Mouse (Mus musculus): ENCODE data around the gene Tppp3. TPM values are rescaled to one million over a fixed set of nuclear protein-coding genes. Genes with fewer than 3 reads are reported as not detected.

Tppp3 gene
- total RNA-seq, 2 experiments from 2014 or later = 24.0 to 43.0 TPM

- DNase-seq (ENCODE audit: low spot score in 2 of 2) = no peak
Observed at GRCm38 (mm10) chr8:105469041-105469695, 2.2 kb downstream of the Tppp3 start.

GRCm38 (mm10) chr8:105468002-105468720 is 3.2 kb downstream of the Tppp3 start:
- DNase-seq (ENCODE audit: low spot score in 2 of 2) = no peak

- no peak for DNase-seq (ENCODE audit: low spot score in 2 of 2)
Observed at GRCm38 (mm10) chr8:105467396-105467985, 3.8 kb downstream of the Tppp3 start.

GRCm38 (mm10) chr8:105466700-105467291 is 4.5 kb downstream of the Tppp3 start:
- DNase-seq (ENCODE audit: low spot score in 2 of 2) = no peak

- DNase-seq (ENCODE audit: low spot score in 2 of 2) = no peak
Observed at GRCm38 (mm10) chr8:105466246-105466645, 5.1 kb downstream of the Tppp3 start.

- no peak for DNase-seq (ENCODE audit: low spot score in 2 of 2)
Observed at GRCm38 (mm10) chr8:105464595-105464994, 6.7 kb downstream of the Tppp3 start.

- DNase-seq (ENCODE audit: low spot score in 2 of 2) = no peak
Observed at GRCm38 (mm10) chr8:105461085-105461803, 10.1 kb downstream of the Tppp3 start.

- DNase-seq (ENCODE audit: low spot score in 2 of 2) = no peak
Observed at GRCm38 (mm10) chr8:105455218-105455617, 16.1 kb downstream of the Tppp3 start.

- no peak for DNase-seq (ENCODE audit: low spot score in 2 of 2)
Observed at GRCm38 (mm10) chr8:105454088-105454487, 17.2 kb downstream of the Tppp3 start.

- no peak for DNase-seq (ENCODE audit: low spot score in 2 of 2)
Observed at GRCm38 (mm10) chr8:105453296-105453695, 18.0 kb downstream of the Tppp3 start.

- no peak for DNase-seq (ENCODE audit: low spot score in 2 of 2)
Observed at GRCm38 (mm10) chr8:105451903-105452603, 19.3 kb downstream of the Tppp3 start.

GRCm38 (mm10) chr8:105450977-105451376 is 20.3 kb downstream of the Tppp3 start:
- no peak for DNase-seq (ENCODE audit: low spot score in 2 of 2)

- no peak for DNase-seq (ENCODE audit: low spot score in 2 of 2)
Observed at GRCm38 (mm10) chr8:105448596-105448995, 22.7 kb downstream of the Tppp3 start.

- DNase-seq (ENCODE audit: low spot score in 2 of 2) = no peak
Observed at GRCm38 (mm10) chr8:105448188-105448587, 23.1 kb downstream of the Tppp3 start.

GRCm38 (mm10) chr8:105446127-105446552 is 25.2 kb downstream of the Tppp3 start:
- DNase-seq (ENCODE audit: low spot score in 2 of 2) = no peak

- DNase-seq (ENCODE audit: low spot score in 2 of 2) = no peak
Observed at GRCm38 (mm10) chr8:105445296-105446126, 25.8 kb downstream of the Tppp3 start.

GRCm38 (mm10) chr8:105442661-105443060 is 28.7 kb downstream of the Tppp3 start:
- DNase-seq (ENCODE audit: low spot score in 2 of 2) = no peak

- DNase-seq (ENCODE audit: low spot score in 2 of 2) = peak; percentile 27 to 40
Observed at GRCm38 (mm10) chr8:105441433-105441832, 29.9 kb downstream of the Tppp3 start.

GRCm38 (mm10) chr8:105438865-105439264 is 32.5 kb downstream of the Tppp3 start:
- peak; percentile 18 to 29 for DNase-seq (ENCODE audit: low spot score in 2 of 2)

Measured in adrenal gland, adult 18-20 months (tissue).